Mouse (Mus musculus): ENCODE results near the gene Erich6. TPM values are rescaled to one million over a fixed set of nuclear protein-coding genes. Genes with fewer than 3 reads are reported as not detected.

The Erich6 gene
- polyA plus RNA-seq, 1 experiment from 2014 or later: 0.29 TPM

DNA sequence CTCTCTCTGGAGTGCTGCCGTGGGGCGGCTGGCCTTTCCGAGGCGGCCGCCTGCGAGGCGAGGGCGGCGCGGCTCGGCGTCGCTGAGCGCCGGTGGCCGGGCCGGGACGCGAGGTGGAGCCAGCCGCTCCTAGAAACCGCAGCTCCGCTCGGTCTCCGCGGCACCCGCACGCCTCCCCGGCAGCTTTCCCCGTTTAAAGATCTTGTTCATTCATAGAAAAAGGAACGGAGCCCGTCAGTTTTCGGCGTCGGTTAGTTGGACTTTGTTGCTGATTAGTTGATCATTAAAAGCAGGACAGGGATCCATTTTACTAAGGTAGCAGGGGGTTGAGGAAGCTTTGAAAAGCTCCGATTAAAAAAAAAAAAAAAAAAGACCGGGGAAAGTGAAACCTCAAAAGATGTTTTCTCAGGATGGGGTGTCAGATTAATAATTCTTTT, 59.9 kb downstream of the Erich6 start:
- H3K36me3 ChIP-seq (ENCODE audit: control insufficient read depth, insufficient read depth, low read length): 0 out of 2 replicates have a peak, but pooled peaks cover 3% of the 10 kb centered on the region
- H3K27me3 ChIP-seq (ENCODE audit: control insufficient read depth, insufficient read depth, low read length): no peaks in the 10 kb centered on the region
- H3K4me2 ChIP-seq (ENCODE audit: low read depth, low read length): peak overlapping the region; percentile 55
- peaks cover 13% of the 10 kb centered on the region; the same call in 1 of the 2 replicates for H3K4me1 ChIP-seq (ENCODE audit: control insufficient read depth, insufficient read depth, low read length)
- 0% methylated on average over 35 of the region's 36 CpGs for WGBS
- peak; percentile 83 for ATAC-seq (ENCODE audit: low read depth)
- peak overlapping the region; percentile 99 for H3K9ac ChIP-seq (replicated peaks; ENCODE audit: low read depth, low read length)
- peak overlapping the region; percentile 98 for H3K27ac ChIP-seq (ENCODE audit: low read depth, low read length)
- peak overlapping the region; percentile 91 for H3K4me3 ChIP-seq (ENCODE audit: low read depth, low read length)
- no peaks in the 10 kb centered on the region for H3K9me3 ChIP-seq (ENCODE audit: control insufficient read depth, low read length)

DNA sequence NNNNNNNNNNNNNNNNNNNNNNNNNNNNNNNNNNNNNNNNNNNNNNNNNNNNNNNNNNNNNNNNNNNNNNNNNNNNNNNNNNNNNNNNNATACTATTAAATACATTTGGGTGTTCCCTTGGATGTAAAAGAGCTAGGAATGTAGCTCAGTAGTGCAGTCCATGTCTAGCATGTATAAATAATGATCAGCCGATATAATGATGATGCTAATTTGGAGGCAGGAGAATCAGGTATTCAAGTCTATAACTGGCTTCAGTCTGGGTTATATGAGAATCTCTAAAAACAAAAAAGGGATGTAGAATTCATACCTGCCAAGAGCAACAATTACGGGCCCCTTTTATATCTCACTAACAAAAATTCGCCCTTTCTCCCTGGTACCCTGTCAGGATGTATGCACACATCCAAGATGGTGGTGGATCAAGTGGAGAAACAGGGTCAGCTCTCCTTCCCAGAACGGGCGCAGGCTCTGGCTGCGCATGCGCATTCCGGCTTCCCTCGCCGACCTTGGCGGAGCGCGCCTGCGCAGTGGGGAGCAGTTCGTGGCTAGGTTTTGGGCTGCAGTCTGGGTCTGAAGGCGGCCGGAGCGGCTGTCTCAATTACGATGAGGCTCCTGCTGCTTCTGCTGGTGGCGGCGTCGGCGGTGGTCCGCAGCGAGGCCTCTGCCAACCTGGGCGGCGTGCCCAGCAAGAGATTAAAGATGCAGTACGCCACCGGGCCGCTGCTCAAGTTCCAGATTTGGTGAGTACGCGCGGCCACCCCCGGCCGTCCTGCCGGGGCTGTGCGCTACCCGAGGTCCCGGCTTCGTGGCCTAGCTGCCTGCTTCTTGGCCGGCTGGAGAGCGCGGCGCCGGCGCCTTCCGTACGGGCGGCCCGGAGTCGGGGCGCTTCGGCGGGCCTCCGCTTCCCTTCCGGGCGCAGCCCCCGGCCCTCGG, 60.6 kb downstream of the Erich6 start, which contains the start of gene Selenot:
Selenot (plus strand) TSS at position 500 of the 930 bp plus-strand sequence.
- peak within 1 kb of the TSS; percentile 55 for H3K4me2 ChIP-seq (ENCODE audit: low read depth, low read length)
- peak; percentile 94 for ATAC-seq (ENCODE audit: low read depth)
- 0 out of 2 replicates have a peak, but pooled peaks cover 3% of the 10 kb centered on the region for H3K36me3 ChIP-seq (ENCODE audit: control insufficient read depth, insufficient read depth, low read length)
- peak within 1 kb of the TSS; percentile 99 for H3K9ac ChIP-seq (replicated peaks; ENCODE audit: low read depth, low read length)
- peaks cover 12% of the 10 kb centered on the region; the same call in 1 of the 2 replicates for H3K4me1 ChIP-seq (ENCODE audit: control insufficient read depth, insufficient read depth, low read length)
- H3K27me3 ChIP-seq (ENCODE audit: control insufficient read depth, insufficient read depth, low read length): no peaks in the 10 kb centered on the region
- H3K4me3 ChIP-seq (ENCODE audit: low read depth, low read length): peak within 1 kb of the TSS; percentile 91
- no peaks in the 10 kb centered on the region for H3K9me3 ChIP-seq (ENCODE audit: control insufficient read depth, low read length)
- WGBS: 1% methylated on average over 57 of the region's 59 CpGs
- peak within 1 kb of the TSS; percentile 98 for H3K27ac ChIP-seq (ENCODE audit: low read depth, low read length)

DNA sequence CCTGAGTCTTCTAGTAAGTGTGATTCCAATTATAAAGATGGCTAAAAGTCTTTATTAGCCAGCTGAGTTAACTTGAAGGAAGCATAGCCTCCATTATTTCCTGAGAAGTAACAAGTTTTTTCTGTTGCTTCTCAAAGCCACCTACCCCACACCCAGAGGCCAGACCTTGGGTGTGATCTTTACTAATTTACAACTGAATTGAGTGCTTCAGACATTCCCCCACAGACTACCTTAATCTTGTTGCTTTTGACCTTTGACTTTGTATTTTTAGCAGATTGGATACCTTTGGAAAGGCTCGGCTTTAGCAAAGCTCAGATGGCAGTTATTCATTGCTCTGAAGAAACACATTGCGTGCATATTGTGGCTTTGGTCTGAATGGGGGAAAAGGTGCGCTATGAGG, 66.2 kb downstream of the Erich6 start:
- no peak for ATAC-seq (ENCODE audit: low read depth)
- WGBS: 94% methylated on average over 3 of the region's 3 CpGs
- no peaks in the 10 kb centered on the region for H3K27me3 ChIP-seq (ENCODE audit: control insufficient read depth, insufficient read depth, low read length)

More for the DNA sequence above, 66.2 kb downstream of the Erich6 start:
- no peaks in the 10 kb centered on the region for H3K9me3 ChIP-seq (ENCODE audit: control insufficient read depth, low read length)
- no peaks in the 10 kb centered on the region for H3K36me3 ChIP-seq (ENCODE audit: control insufficient read depth, insufficient read depth, low read length)
- H3K4me1 ChIP-seq (ENCODE audit: control insufficient read depth, insufficient read depth, low read length): 0 out of 2 replicates have a peak, but pooled peaks cover 1% of the 10 kb centered on the region
- no peak overlapping the region for H3K27ac ChIP-seq (ENCODE audit: low read depth, low read length)
- no peak overlapping the region for H3K4me3 ChIP-seq (ENCODE audit: low read depth, low read length)
- no peak overlapping the region for H3K9ac ChIP-seq (replicated peaks; ENCODE audit: low read depth, low read length)
- H3K4me2 ChIP-seq (ENCODE audit: low read depth, low read length): no peak overlapping the region

Other genes with a start within 250 kb of the Erich6 start
- gene Tsc22d2, start 222.5 kb downstream of the Erich6 start, polyA plus RNA-seq (2014; fragmentation: Nextera tagmentation; extraction: Ambion mirVana): 13.3 and 15.7 TPM in 2 replicates
- gene Eif2a, start 111.4 kb downstream of the Erich6 start, polyA plus RNA-seq (2014; fragmentation: Nextera tagmentation; extraction: Ambion mirVana): 41.4 and 43.4 TPM in 2 replicates
- 46.2 and 68.5 TPM in 2 replicates for gene Serp1, start 111.3 kb downstream of the Erich6 start, polyA plus RNA-seq (2014; fragmentation: Nextera tagmentation; extraction: Ambion mirVana)
- gene Selenot, start 60.6 kb downstream of the Erich6 start, polyA plus RNA-seq (2014; fragmentation: Nextera tagmentation; extraction: Ambion mirVana): 36.7 and 41.4 TPM in 2 replicates
- 12.1 and 14.3 TPM in 2 replicates for gene Siah2, start 55.2 kb upstream of the Erich6 start, polyA plus RNA-seq (2014; fragmentation: Nextera tagmentation; extraction: Ambion mirVana)
- not detected in 2 replicates for gene Mindy4b-ps, start 185.1 kb upstream of the Erich6 start, polyA plus RNA-seq (2014; fragmentation: Nextera tagmentation; extraction: Ambion mirVana)
- gene Clrn1, start 248.1 kb upstream of the Erich6 start, polyA plus RNA-seq (2014; fragmentation: Nextera tagmentation; extraction: Ambion mirVana): 1.3 and 1.5 TPM in 2 replicates